Mouse (Mus musculus) lung, adult 2 months (tissue): ENCODE data around the gene Scaf11.

ENCODE experiments used
- CTCF ChIP-seq: fragments of 200-500 bp; IDR thresholded peaks from 2 replicates; pipeline ENCODE4 v1.5.1; 2011; ENCODE audit warnings: mild to moderate bottlenecking, low read length, control low read depth; ENCODE audit not compliant: insufficient read depth
- POLR2A ChIP-seq: fragments of 200-500 bp; IDR thresholded peaks from 2 replicates; pipeline ENCODE4 v1.6.1; 2011; ENCODE audit warnings: low read depth, mild to moderate bottlenecking, control low read depth, low read length, borderline replicate concordance; ENCODE audit errors: extremely low read depth

- TF ChIP-seq CTCF, result no peak
- no peak for TF ChIP-seq POLR2A
Measured at GRCm38 (mm10) chr15:96408717-96409121, 51.9 kb downstream of the Scaf11 start.
